Mouse (Mus musculus) E14TG2a.4 (cell line): ENCODE measurements around the gene 2010111I01Rik.
A peak's percentile ranks its signal among the peaks of the same experiment; 100 is the strongest.

ENCODE experiments used
- H3K27me3 ChIP-seq: 2 replicates; pipeline ENCODE4 v1.6.1; 2014; ENCODE audit warnings: low read length, control low read depth; ENCODE audit not compliant: insufficient read depth
- H3K36me3 ChIP-seq: 2 replicates; pipeline ENCODE4 v1.6.1; 2014; ENCODE audit warnings: low read length, control low read depth; ENCODE audit not compliant: insufficient read depth
- H3K4me1 ChIP-seq: replicated peaks from 2 replicates; pipeline ENCODE4 v1.6.1; 2014; ENCODE audit warnings: low read depth, low read length, control low read depth
- H3K4me3 ChIP-seq: replicated peaks from 2 replicates; pipeline ENCODE4 v1.5.1; 2014; ENCODE audit warnings: mild to moderate bottlenecking, low read length
- H3K9me3 ChIP-seq: 2 replicates; pipeline ENCODE4 v1.6.1; 2014; ENCODE audit warnings: low read length, control low read depth
- CTCF ChIP-seq: conservative IDR thresholded peaks from 2 replicates; pipeline ENCODE4 v1.5.1; 2014; ENCODE audit warnings: low read length
- NANOG ChIP-seq: IDR thresholded peaks from 2 replicates; pipeline ENCODE4 v1.6.1; 2014; ENCODE audit warnings: borderline replicate concordance, low read length, mixed read lengths
- POU5F1 ChIP-seq: IDR thresholded peaks from 2 replicates; pipeline ENCODE4 v1.6.1; 2014; ENCODE audit warnings: low read length, borderline replicate concordance

2010111I01Rik gene

DNA sequence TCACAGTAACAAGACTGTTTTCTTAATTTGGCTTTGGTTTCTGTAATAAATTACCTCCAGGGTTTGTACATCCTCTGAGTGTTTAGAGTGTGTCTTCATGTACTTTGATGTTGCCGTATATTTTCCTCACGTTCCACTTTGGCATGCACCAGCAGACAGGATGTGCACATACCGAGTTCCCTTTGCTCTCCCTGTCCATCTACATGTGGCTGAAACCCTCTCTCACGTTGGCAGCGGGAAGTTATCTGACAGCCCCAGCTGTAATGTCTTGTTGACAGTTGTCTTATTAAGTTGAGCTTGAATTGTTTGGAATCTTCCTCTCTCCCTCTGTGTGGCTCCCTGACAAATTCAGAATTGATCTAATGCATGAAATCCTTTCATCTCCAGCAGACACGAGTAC is 74.6 kb downstream of the 2010111I01Rik start:
- Histone ChIP-seq H3K4me3 (no peak overlapping the region), H3K4me1 (peaks cover 11% of the 10 kb centered on the region), H3K9me3 (no peaks in the 10 kb centered on the region), H3K27me3 (no peaks in the 10 kb centered on the region), H3K36me3 (no peaks in the 10 kb centered on the region)
- no peak for TF ChIP-seq POU5F1
- no peak for TF ChIP-seq CTCF
- no peak for TF ChIP-seq NANOG

DNA sequence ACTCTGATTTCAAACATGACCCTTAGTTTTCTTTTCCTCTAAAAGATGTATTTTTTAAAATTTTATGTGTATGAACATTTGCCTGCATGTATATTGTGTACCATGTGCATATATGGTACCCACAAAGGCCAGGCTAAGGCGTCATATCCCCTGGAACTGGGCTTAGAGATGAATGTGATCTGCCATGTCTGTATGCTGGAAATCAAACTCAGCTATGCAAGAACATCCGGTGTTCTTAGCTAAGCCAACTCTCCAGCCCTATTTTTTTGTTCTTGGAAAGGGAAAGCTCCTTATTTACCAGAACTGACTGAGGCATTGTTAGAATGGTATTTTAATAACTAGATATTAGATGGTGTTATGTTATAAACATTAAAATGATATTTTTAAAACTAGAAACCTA is 75.2 kb downstream of the 2010111I01Rik start:
- no peak for TF ChIP-seq POU5F1
- no peak for TF ChIP-seq NANOG
- no peak for TF ChIP-seq CTCF
- Histone ChIP-seq H3K27me3 (no peaks in the 10 kb centered on the region), H3K36me3 (no peaks in the 10 kb centered on the region), H3K4me3 (no peak overlapping the region), H3K4me1 (peaks cover 5% of the 10 kb centered on the region), H3K9me3 (no peaks in the 10 kb centered on the region)

DNA sequence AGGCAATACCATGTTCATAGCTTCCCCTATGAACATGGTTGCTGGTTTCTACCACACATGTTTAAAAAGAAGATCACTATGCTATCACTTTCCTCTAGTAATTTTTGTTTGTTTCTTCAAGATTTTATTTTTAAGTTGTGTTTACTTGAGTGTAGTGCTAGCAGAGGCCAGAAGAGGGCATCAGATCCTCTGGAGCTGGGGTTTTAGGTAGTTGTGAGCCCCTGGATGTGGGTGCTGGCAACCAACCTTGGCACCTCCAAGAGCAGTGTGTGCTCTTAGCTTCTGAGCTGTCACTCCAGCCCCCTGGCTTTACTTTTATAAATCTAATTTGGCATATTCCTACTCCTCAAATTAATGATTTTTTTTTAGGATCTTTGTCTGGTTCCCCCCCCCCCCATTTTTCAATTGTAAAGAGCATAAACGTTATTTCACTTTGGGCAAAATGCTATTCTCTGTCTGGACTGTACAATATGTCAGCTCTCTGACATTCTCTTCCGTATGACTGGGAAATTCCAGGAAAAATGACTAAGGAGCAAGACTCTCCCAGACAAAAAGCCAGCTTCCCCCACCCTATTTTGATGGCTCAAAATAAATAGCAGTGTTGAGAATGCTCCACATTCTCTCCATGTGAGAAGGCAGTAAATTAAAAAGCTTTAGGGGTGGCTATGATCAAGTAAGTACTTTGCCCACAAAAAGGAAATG is 81.0 kb downstream of the 2010111I01Rik start:
- TF ChIP-seq CTCF (peak; percentile 18), NANOG (no peak), POU5F1 (no peak)
- no peaks in the 10 kb centered on the region for H3K36me3 ChIP-seq
- H3K27me3 ChIP-seq = no peaks in the 10 kb centered on the region
- H3K4me3 ChIP-seq = no peak overlapping the region
- no peaks in the 10 kb centered on the region for H3K9me3 ChIP-seq
- 0 out of 2 replicates have a peak, but pooled peaks cover 3% of the 10 kb centered on the region for H3K4me1 ChIP-seq

DNA sequence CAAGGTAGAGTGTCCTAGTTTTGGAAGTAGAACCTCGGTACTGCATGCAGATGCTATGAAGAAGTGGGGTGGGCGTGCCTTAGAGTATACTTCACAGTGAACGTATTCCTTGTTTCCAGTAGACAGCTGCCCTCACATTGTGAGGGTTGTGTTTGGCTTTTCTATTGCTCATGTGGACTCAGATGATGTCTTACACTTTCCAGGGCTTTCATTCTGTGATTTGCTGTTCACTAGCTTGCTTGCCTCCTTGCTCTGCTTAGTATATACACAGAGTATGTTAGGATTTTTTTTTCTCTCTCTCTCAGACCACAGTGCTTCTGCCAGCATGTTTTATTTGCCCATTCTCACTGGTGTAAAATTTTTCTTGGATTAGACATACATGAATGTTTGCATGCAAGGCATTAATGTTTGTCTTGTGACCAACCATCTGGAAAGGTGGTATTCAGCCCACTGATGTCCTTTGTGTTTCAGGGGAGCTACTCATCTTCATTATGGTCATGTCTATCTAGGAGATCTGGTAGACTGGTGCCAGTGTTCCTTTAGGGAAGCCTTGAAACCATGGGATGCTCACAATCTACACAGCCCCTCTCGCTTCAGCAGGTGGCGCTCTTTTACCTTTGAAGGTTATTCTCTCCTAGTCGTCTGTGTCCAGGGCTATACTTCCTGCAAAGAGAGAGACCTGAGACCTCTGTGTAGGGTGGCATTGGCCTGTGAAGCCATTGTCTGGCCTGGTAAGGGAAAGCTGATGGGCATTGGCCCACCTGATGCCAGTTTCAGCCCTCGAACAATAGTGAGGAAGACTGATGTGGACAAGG is 81.7 kb downstream of the 2010111I01Rik start:
- Histone ChIP-seq H3K9me3 (no peaks in the 10 kb centered on the region), H3K27me3 (no peaks in the 10 kb centered on the region)
- TF ChIP-seq CTCF = peak; percentile 72
- no peak for TF ChIP-seq NANOG
- no peak for TF ChIP-seq POU5F1

DNA sequence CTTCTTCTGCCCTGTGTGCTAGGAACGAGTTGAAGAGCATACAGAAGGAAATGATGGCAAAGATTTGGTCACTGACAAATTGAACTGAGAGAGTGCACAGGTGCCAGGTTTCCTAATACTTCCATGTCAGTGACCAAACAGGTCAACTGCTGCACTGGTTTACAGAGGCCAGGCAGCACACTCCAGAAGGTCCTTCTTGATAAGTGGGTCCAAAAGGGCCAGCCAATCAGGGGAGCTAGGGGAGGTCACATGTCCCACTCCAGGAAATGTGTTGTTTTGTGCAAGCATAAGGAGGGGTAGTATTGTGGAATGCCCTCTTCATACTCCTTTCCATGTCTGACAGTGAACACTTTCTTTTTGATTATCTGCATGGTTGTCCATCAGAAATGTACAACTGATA is 99.0 kb downstream of the 2010111I01Rik start:
- no peaks in the 10 kb centered on the region for H3K27me3 ChIP-seq
- no peaks in the 10 kb centered on the region for H3K4me1 ChIP-seq
- H3K36me3 ChIP-seq = no peaks in the 10 kb centered on the region
- no peaks in the 10 kb centered on the region for H3K9me3 ChIP-seq
- H3K4me3 ChIP-seq = no peak overlapping the region
- TF ChIP-seq NANOG (no peak), POU5F1 (no peak), CTCF (no peak)

More for the DNA sequence above, 81.7 kb downstream of the 2010111I01Rik start:
- H3K4me3 ChIP-seq = no peak overlapping the region
- 0 out of 2 replicates have a peak, but pooled peaks cover 3% of the 10 kb centered on the region for H3K4me1 ChIP-seq
- H3K36me3 ChIP-seq = no peaks in the 10 kb centered on the region

DNA sequence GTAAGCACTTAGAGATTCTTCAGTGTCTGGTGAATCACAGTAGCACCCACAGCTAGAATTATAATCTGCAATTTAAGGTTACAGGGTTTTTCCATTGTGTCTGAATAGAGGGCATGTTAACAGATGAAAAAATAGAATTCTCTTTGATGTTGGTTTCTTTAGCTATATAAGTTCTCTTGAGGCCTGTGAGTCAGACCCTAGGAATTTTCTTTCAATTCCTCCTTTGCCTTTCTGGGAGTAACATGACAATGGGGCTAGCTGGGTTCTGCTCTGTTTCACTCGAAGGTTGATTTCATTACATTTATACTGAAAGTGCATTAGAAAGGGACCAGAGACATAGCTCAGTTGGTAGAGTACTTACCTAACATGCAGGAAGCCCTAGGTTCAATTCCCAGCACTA is 101.9 kb downstream of the 2010111I01Rik start:
- no peak for TF ChIP-seq CTCF
- Histone ChIP-seq H3K4me3 (no peak overlapping the region), H3K27me3 (no peaks in the 10 kb centered on the region)

DNA sequence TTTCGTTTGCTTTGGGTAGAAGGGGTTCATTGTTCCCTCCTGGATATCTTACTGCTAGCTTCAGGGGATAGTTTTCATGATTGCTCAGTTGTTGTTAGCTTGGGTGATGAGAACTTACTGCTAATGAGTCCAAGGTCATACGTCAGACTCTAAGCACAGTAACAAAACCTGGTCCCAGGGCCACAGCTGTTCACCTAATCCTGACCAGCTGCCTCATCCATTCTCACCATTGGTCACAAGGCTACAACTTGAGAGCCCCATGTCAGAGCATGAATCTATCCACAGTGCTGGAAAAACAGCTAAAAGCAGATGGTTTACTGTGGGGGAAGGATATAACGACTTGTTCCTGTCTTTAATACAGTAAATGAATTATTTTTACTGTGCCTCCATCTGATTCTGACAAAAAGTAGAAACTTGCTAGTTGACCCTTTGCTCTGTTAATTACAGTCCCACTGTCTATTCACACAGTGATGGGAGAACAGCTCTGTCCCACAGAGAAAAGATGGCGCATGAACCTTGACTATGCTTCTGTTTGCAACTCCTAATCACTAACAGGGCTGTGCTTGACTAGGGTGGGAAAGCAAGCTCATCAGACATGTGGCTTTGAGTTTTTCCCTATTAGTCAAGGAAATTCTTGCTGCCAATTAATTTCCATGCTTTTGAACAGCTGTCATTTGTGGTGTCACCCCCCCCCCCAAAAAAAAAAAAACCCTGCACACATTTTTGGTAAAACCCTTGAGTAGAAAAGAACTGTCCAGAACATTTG is 103.9 kb downstream of the 2010111I01Rik start:
- TF ChIP-seq CTCF = no peak
- no peak for TF ChIP-seq POU5F1
- no peak for TF ChIP-seq NANOG
- Histone ChIP-seq H3K4me1 (peaks cover 15% of the 10 kb centered on the region), H3K27me3 (no peaks in the 10 kb centered on the region), H3K9me3 (no peaks in the 10 kb centered on the region), H3K4me3 (no peak overlapping the region), H3K36me3 (no peaks in the 10 kb centered on the region)

More for the DNA sequence above, 101.9 kb downstream of the 2010111I01Rik start:
- Histone ChIP-seq H3K4me1 (peaks cover under 1% of the 10 kb centered on the region; the same call in 1 of the 2 replicates), H3K36me3 (no peaks in the 10 kb centered on the region), H3K9me3 (no peaks in the 10 kb centered on the region)

DNA sequence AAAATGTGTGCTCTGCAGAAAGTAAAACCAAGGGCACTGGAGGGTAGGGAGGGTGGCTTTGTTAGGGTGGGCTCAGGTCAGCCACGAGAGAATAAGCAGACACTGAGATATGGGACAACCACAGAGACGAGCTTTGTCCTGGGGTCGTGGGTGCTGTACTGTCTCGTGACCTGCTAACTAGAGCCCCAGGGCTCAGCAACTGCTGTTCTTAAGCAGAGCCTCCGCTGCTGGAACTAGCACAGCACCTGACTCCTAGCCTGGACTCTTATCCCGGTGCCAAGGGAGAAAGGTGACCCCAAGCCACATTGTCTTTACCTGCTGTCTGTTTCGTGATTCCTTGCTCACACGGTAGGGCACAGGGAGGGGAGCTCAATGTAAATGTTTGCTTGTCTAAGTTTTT is 107.2 kb downstream of the 2010111I01Rik start:
- Histone ChIP-seq H3K36me3 (no peaks in the 10 kb centered on the region), H3K27me3 (no peaks in the 10 kb centered on the region), H3K4me1 (peaks cover 15% of the 10 kb centered on the region), H3K4me3 (no peak overlapping the region), H3K9me3 (no peaks in the 10 kb centered on the region)
- TF ChIP-seq NANOG (no peak), CTCF (no peak), POU5F1 (no peak)
